Comparison of ENCODE assay signal across 10 mouse cellular contexts in the genomic region with DNA sequence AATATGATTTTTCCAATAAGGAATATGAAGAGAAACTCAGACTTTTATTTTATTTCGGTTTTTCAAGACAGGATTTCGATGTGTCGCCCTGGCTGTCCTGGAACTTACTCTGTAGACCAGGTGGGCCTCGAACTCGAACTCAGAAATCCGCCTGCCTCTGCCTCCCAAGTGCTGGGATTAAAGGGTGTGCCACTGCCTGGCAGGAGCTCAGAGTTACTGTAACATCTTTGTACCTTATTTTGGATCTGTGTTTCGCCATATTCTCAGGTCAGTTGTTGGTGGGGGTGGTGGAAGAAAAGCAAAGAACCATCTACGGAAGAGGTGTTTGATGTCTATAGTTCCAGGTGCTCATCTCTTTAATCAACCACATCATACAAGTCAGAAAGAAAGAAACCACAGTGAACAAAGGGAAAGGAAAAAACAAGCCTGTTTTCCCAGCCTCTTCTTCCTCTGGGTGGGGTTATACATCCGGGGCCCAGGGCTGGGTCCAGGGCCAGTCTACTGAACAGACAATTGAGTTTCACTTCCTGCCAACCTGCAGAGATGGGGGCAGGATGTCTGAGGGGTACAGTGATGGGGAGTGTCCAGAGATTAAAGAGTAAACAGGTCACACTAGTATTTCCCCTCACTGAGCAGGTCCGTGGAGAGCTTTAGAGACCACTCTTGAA. TPM values are rescaled to one million over a fixed set of nuclear protein-coding genes. Genes with fewer than 3 reads are reported as not detected.
A peak's percentile ranks its signal among the peaks of the same experiment; 100 is the strongest.
DNase-seq lines count a peak whose midpoint lies in the region; ATAC-seq and TF ChIP-seq lines count a peak whose summit lies in the region.
"Had no signal": no experiment of that assay in that cellular context is flagged by ENCODE, and none has a peak within 500 bp of the region (broad histone marks: within the 10 kb centered on the region; RNA-seq: fewer than 3 reads in every experiment).

No protein-coding gene starts in this region.

- peak overlapping the region; percentile 40 for H3K27ac ChIP-seq in small intestine, adult 2 months (ENCODE audit: insufficient read depth, low read depth, low read length)
- H3K27ac ChIP-seq in forebrain, embryonic 12.5 days: no peak overlapping the region
- H3K27ac ChIP-seq in kidney, embryonic 15.5 days: no peak overlapping the region
- H3K27ac ChIP-seq: forebrain, embryonic 10.5 days had no signal

- H3K9me3 ChIP-seq in forebrain, embryonic 12.5 days: no peaks in the 10 kb centered on the region
- no peaks in the 10 kb centered on the region for H3K9me3 ChIP-seq in kidney, embryonic 15.5 days (replicated peaks)
- H3K9me3 ChIP-seq: forebrain, embryonic 10.5 days; megakaryocyte, embryonic 14.5 days had no signal

- no peak overlapping the region for H3K4me3 ChIP-seq in small intestine, adult 2 months (ENCODE audit: low read depth, low read length)
- no peak overlapping the region for H3K4me3 ChIP-seq in forebrain, embryonic 12.5 days (replicated peaks)
- H3K4me3 ChIP-seq in kidney, embryonic 15.5 days (replicated peaks): no peak overlapping the region

- no peak overlapping the region for H3K9ac ChIP-seq in forebrain, embryonic 12.5 days
- H3K9ac ChIP-seq in kidney, embryonic 15.5 days: no peak overlapping the region

- intact Hi-C loops in heart, postnatal 10 days (cut with DNase I): loop anchor here (2.0 kb wide), 1 partner anchor 41 kb away; a partner anchor contains a TSS

- ATAC-seq in forebrain, embryonic 12.5 days (ENCODE audit: low FRiP score): no peak
- no peak for ATAC-seq in kidney, embryonic 15.5 days (replicated peaks; ENCODE audit: low FRiP score)

- H3K4me1 ChIP-seq in small intestine, adult 2 months (ENCODE audit: control insufficient read depth, insufficient read depth, insufficient read length, low read length): peaks cover 6% of the 10 kb centered on the region; the same call in 1 of the 2 replicates
- H3K4me1 ChIP-seq in forebrain, embryonic 12.5 days: peaks cover 29% of the 10 kb centered on the region
- H3K4me1 ChIP-seq in kidney, embryonic 15.5 days: peaks cover 44% of the 10 kb centered on the region

- no peaks in the 10 kb centered on the region for H3K27me3 ChIP-seq in small intestine, adult 2 months (ENCODE audit: control insufficient read depth, insufficient read depth, low read length)
- peaks cover 44% of the 10 kb centered on the region for H3K27me3 ChIP-seq in forebrain, embryonic 12.5 days
- peaks cover 20% of the 10 kb centered on the region for H3K27me3 ChIP-seq in kidney, embryonic 15.5 days
- H3K27me3 ChIP-seq: megakaryocyte, embryonic 14.5 days had no signal

- TF ChIP-seq CTCF in small intestine, adult 2 months (IDR thresholded peaks at IDR 0.05; ENCODE audit: extremely low read depth, insufficient read length, insufficient replicate concordance, low read depth, low read length): no peak

- no peak overlapping the region for H3K4me2 ChIP-seq in forebrain, embryonic 12.5 days
- no peak overlapping the region for H3K4me2 ChIP-seq in kidney, embryonic 15.5 days

- WGBS in small intestine, adult 2 months: 82% methylated on average over 10 of the region's 10 CpGs
- 92% methylated on average over 10 of the region's 10 CpGs for WGBS in forebrain, embryonic 12.5 days
- WGBS in kidney, embryonic 15.5 days: 90% methylated on average over 10 of the region's 10 CpGs

- TF ChIP-seq POLR2A in small intestine, adult 2 months (IDR thresholded peaks at IDR 0.05; ENCODE audit: low read depth, low read length): no peak

- 0 out of 2 replicates have a peak, but pooled peaks cover under 1% of the 10 kb centered on the region for H3K36me3 ChIP-seq in small intestine, adult 2 months (ENCODE audit: control insufficient read depth, insufficient read depth, low read length)
- H3K36me3 ChIP-seq in forebrain, embryonic 12.5 days (replicated peaks): no peaks in the 10 kb centered on the region; the same call in 1 of the 2 replicates
- no peaks in the 10 kb centered on the region for H3K36me3 ChIP-seq in kidney, embryonic 15.5 days
- H3K36me3 ChIP-seq: forebrain, embryonic 10.5 days had no signal

- peak; percentile 60 to 75 for DNase-seq in spleen, adult 18-20 months
- no peak for DNase-seq in spleen, adult 12 weeks (ENCODE audit: low spot score)
- DNase-seq in heart, postnatal 10 days: peak; percentile 21 to 24
- no peak for DNase-seq in left cerebral cortex, adult 8-10 months (ENCODE audit: low spot score in 2 of 2)
- DNase-seq: cerebellum, postnatal 14 days had no signal

RNA-seq across cellular contexts. Expression of a gene that starts 1.4 kb away (rescaled TPM):
- total RNA-seq in heart, postnatal 10 days (2021): 10 to 100 TPM; 10.3 to 11.9 TPM
- 35.0 and 101 TPM in 2 replicates for polyA plus RNA-seq in small intestine, adult 2 months (2012; rRNA removed)
- 3.9 and 4.2 TPM in 2 replicates for polyA plus RNA-seq in forebrain, embryonic 12.5 days (2016; fragmentation: Nextera tagmentation; extraction: Ambion mirVana)
- total RNA-seq in left cerebral cortex, adult 8-10 months (2022): 10 to 100 TPM in 1 of 4 experiments, 1 to 10 TPM in 3; 9.0 to 10.5 (median 9.6) TPM
- 5.9 and 6.0 TPM in 2 replicates for polyA plus RNA-seq in kidney, embryonic 15.5 days (2015; fragmentation: Nextera tagmentation; extraction: Ambion mirVana)

RNA-seq across cellular contexts. Expression of a gene that starts 1.6 kb away (rescaled TPM):
- total RNA-seq in heart, postnatal 10 days (2021): 10 to 100 TPM; 14.5 to 18.4 TPM
- 6.9 and 17.0 TPM in 2 replicates for polyA plus RNA-seq in small intestine, adult 2 months (2012; rRNA removed)
- 51.2 and 52.8 TPM in 2 replicates for polyA plus RNA-seq in forebrain, embryonic 12.5 days (2016; fragmentation: Nextera tagmentation; extraction: Ambion mirVana)
- total RNA-seq in left cerebral cortex, adult 8-10 months (2022): 10 to 100 TPM; 28.6 to 31.6 (median 30.2) TPM
- 40.2 and 41.4 TPM in 2 replicates for polyA plus RNA-seq in kidney, embryonic 15.5 days (2015; fragmentation: Nextera tagmentation; extraction: Ambion mirVana)

RNA-seq across cellular contexts. Expression of a gene that starts 41.2 kb away (rescaled TPM):
- 10 to 100 TPM; 30.6 to 36.4 TPM for total RNA-seq in heart, postnatal 10 days (2021)
- polyA plus RNA-seq in small intestine, adult 2 months (2012; rRNA removed): 4.2 and 6.1 TPM in 2 replicates
- polyA plus RNA-seq in forebrain, embryonic 12.5 days (2016; fragmentation: Nextera tagmentation; extraction: Ambion mirVana): 95.2 and 104 TPM in 2 replicates
- total RNA-seq in left cerebral cortex, adult 8-10 months (2022): 1 to 10 TPM; 2.5 to 5.9 (median 3.8) TPM
- polyA plus RNA-seq in kidney, embryonic 15.5 days (2015; fragmentation: Nextera tagmentation; extraction: Ambion mirVana): 106 and 107 TPM in 2 replicates

RNA-seq across cellular contexts. Expression of a gene that starts 42.1 kb away (rescaled TPM):
- total RNA-seq in heart, postnatal 10 days (2021): 1 to 10 TPM; 2.1 to 2.2 TPM
- 1.4 and 2.1 TPM in 2 replicates for polyA plus RNA-seq in small intestine, adult 2 months (2012; rRNA removed)
- 0.88 and 4.4 TPM in 2 replicates for polyA plus RNA-seq in forebrain, embryonic 12.5 days (2016; fragmentation: Nextera tagmentation; extraction: Ambion mirVana)
- total RNA-seq in left cerebral cortex, adult 8-10 months (2022): under 1 TPM; 0.40 to 0.98 (median 0.59) TPM
- 1.2 TPM in 2 replicates for polyA plus RNA-seq in kidney, embryonic 15.5 days (2015; fragmentation: Nextera tagmentation; extraction: Ambion mirVana)

RNA-seq across cellular contexts. Expression of a gene that starts 44.6 kb away (rescaled TPM):
- total RNA-seq in heart, postnatal 10 days (2021): 1 to 10 TPM; 3.4 to 5.4 TPM
- 1.2 and 2.5 TPM in 2 replicates for polyA plus RNA-seq in small intestine, adult 2 months (2012; rRNA removed)
- polyA plus RNA-seq in forebrain, embryonic 12.5 days (2016; fragmentation: Nextera tagmentation; extraction: Ambion mirVana): 0.40 and 0.60 TPM in 2 replicates
- total RNA-seq in left cerebral cortex, adult 8-10 months (2022): 1 to 10 TPM in 1 of 4 experiments, under 1 TPM in 3; 0.59 to 1.8 (median 0.85) TPM
- 0.73 and 1.6 TPM in 2 replicates for polyA plus RNA-seq in kidney, embryonic 15.5 days (2015; fragmentation: Nextera tagmentation; extraction: Ambion mirVana)

Comparison
In these comparisons a context has a peak if more than half of its experiments do, and no peak if none do; other contexts are left out.
1. DNase-seq: peak in spleen, adult 18-20 months (2 of 2) and heart, postnatal 10 days (2 of 2); none in spleen, adult 12 weeks (single experiment) and left cerebral cortex, adult 8-10 months (0 of 2).
2. RNA of a gene that starts 41.2 kb away (polyA plus RNA-seq): 106 to 107 TPM in kidney, embryonic 15.5 days and 95.2 to 104 TPM in forebrain, embryonic 12.5 days; 4.2 to 6.1 TPM in small intestine, adult 2 months; every median in the first group is over 10 times any median in the second.